Mouse (Mus musculus): ENCODE measurements around the gene Arl3.
A peak's percentile ranks its signal among the peaks of the same experiment; 100 is the strongest.

GRCm38 (mm10) chr19:46501401-46502068, 71.5 kb downstream of the Arl3 start, which contains the start of gene Trim8:
- peak; percentile 72 for TF ChIP-seq POLR2A (IDR thresholded peaks at IDR 0.05; ENCODE audit: insufficient read length, low read depth)
- no peak for TF ChIP-seq MYOG (IDR thresholded peaks at IDR 0.05; ENCODE audit: control insufficient read depth in 1 of 3, insufficient read depth in 1 of 3, insufficient read length in 2 of 3, low read depth in 2 of 3)
- peak; percentile 6 for TF ChIP-seq TCF3 (IDR thresholded peaks at IDR 0.05; ENCODE audit: insufficient read length, low read depth)
- TF ChIP-seq CEBPB (IDR thresholded peaks at IDR 0.05; ENCODE audit: insufficient read depth, poor library complexity, severe bottlenecking): no peak
- no peak for TF ChIP-seq MAX (IDR thresholded peaks at IDR 0.05; ENCODE audit: low read depth)
- no peak for TF ChIP-seq USF1 (IDR thresholded peaks at IDR 0.05; ENCODE audit: low read depth)
- TF ChIP-seq SRF (IDR thresholded peaks at IDR 0.05; ENCODE audit: control insufficient read depth, insufficient read length, low read depth): no peak
- TF ChIP-seq E2F4 (IDR thresholded peaks at IDR 0.05; ENCODE audit: insufficient read depth): no peak
- TF ChIP-seq POLR2AphosphoS2 (IDR thresholded peaks at IDR 0.05; ENCODE audit: insufficient read length, low read depth): peak; percentile 33
- TF ChIP-seq TCF12 (IDR thresholded peaks at IDR 0.05; ENCODE audit: insufficient read depth, poor library complexity, severe bottlenecking): no peak

All from myocyte (in vitro differentiated cells).